Mouse (Mus musculus): ENCODE data around the gene Clip3.
A peak's percentile ranks its signal among the peaks of the same experiment; 100 is the strongest.

Gene Clip3

GRCm38 (mm10) chr7:30295103-30295502 lies 3.6 kb downstream of the Clip3 start:
- DNase-seq (ENCODE audit: low read depth, low spot score): peak; percentile 39

GRCm38 (mm10) chr7:30296816-30297215 lies 5.3 kb downstream of the Clip3 start:
- no peak for DNase-seq (ENCODE audit: low read depth, low spot score)

GRCm38 (mm10) chr7:30297266-30297665 lies 5.7 kb downstream of the Clip3 start:
- peak; percentile 56 for DNase-seq (ENCODE audit: low read depth, low spot score)

GRCm38 (mm10) chr7:30300914-30301313 lies 9.4 kb downstream of the Clip3 start:
- peak; percentile 66 for DNase-seq (ENCODE audit: low read depth, low spot score)

- peak; percentile 56 for DNase-seq (ENCODE audit: low read depth, low spot score)
These were observed 14.7 kb downstream of the Clip3 start for GRCm38 (mm10) chr7:30306083-30306779.

- peak; percentile 97 for DNase-seq (ENCODE audit: low read depth, low spot score)
These were observed 16.8 kb downstream of the Clip3 start, which contains the start of gene Alkbh6 for GRCm38 (mm10) chr7:30308076-30309005. TSS of gene Alkbh6 (plus strand) at chr7:30308717.

GRCm38 (mm10) chr7:30309395-30310129 lies 18.0 kb downstream of the Clip3 start:
- DNase-seq (ENCODE audit: low read depth, low spot score): no peak

GRCm38 (mm10) chr7:30310136-30310535 lies 18.6 kb downstream of the Clip3 start:
- DNase-seq (ENCODE audit: low read depth, low spot score): no peak

- DNase-seq (ENCODE audit: low read depth, low spot score): no peak
These were observed 22.3 kb downstream of the Clip3 start for GRCm38 (mm10) chr7:30313666-30314320.

- peak; percentile 54 for DNase-seq (ENCODE audit: low read depth, low spot score)
These were observed 23.2 kb downstream of the Clip3 start, which contains the start of gene Syne4 for GRCm38 (mm10) chr7:30314721-30315155. TSS of gene Syne4 (plus strand) at chr7:30314807.

GRCm38 (mm10) chr7:30315559-30316529 lies 24.3 kb downstream of the Clip3 start:
- no peak for DNase-seq (ENCODE audit: low read depth, low spot score)

- no peak for DNase-seq (ENCODE audit: low read depth, low spot score)
These were observed 26.6 kb downstream of the Clip3 start for GRCm38 (mm10) chr7:30318142-30318541.

GRCm38 (mm10) chr7:30320946-30321345 lies 29.4 kb downstream of the Clip3 start:
- DNase-seq (ENCODE audit: low read depth, low spot score): no peak

GRCm38 (mm10) chr7:30321539-30322284 lies 30.2 kb downstream of the Clip3 start, which contains the start of gene E130208F15Rik:
TSS of gene E130208F15Rik (plus strand) at chr7:30321740.
- DNase-seq (ENCODE audit: low read depth, low spot score): peak; percentile 88

GRCm38 (mm10) chr7:30322285-30322667 lies 30.7 kb downstream of the Clip3 start:
- peak; percentile 97 for DNase-seq (ENCODE audit: low read depth, low spot score)

- DNase-seq (ENCODE audit: low read depth, low spot score): peak; percentile 48
These were observed 31.3 kb downstream of the Clip3 start for GRCm38 (mm10) chr7:30322865-30323264.

- DNase-seq (ENCODE audit: low read depth, low spot score): no peak
These were observed 32.3 kb downstream of the Clip3 start, which contains the start of gene Sdhaf1 for GRCm38 (mm10) chr7:30323795-30324194. TSS of gene Sdhaf1 (minus strand) at chr7:30323895.

GRCm38 (mm10) chr7:30324300-30324944 lies 32.9 kb downstream of the Clip3 start:
- DNase-seq (ENCODE audit: low read depth, low spot score): no peak

- peak; percentile 91 for DNase-seq (ENCODE audit: low read depth, low spot score)
These were observed 33.8 kb downstream of the Clip3 start for GRCm38 (mm10) chr7:30325364-30325763.

Measured in ES-CJ7 (cell line).